ENCODE assay signal across 16 mouse cellular contexts in genomic region chr16:45038261-45039036, GRCm38 (mm10). TPM values are rescaled to one million over a fixed set of nuclear protein-coding genes. Genes with fewer than 3 reads are reported as not detected.
DNase-seq lines count a peak whose midpoint lies in the region; ATAC-seq and TF ChIP-seq lines count a peak whose summit lies in the region.
"Had no signal": no experiment of that assay in that cellular context is flagged by ENCODE, and none has a peak within 500 bp of the region (broad histone marks: within the 10 kb centered on the region; RNA-seq: fewer than 3 reads in every experiment).

No protein-coding gene starts in this region.

- H3K36me3 ChIP-seq in midbrain, embryonic 10.5 days = no peaks in the 10 kb centered on the region
- H3K36me3 ChIP-seq: embryonic facial prominence, embryonic 12.5 days; forebrain, embryonic 12.5 days; hindbrain, embryonic 10.5 days; midbrain, embryonic 15.5 days had no signal

- in situ Hi-C loops in Patski (cut with MboI; ENCODE audit: low pct_unique_long_range_greater_than_20kb) = no loop called here

- CTCF ChIA-PET in Patski (lab: Charles Lee) = interaction anchor here (1.0 kb wide), 1 partner anchor 19 kb away, joined by 3 read pairs; no protein-coding TSS in a partner anchor

- no peak for TF ChIP-seq CTCF in gastrocnemius, adult 2 months (IDR thresholded peaks at IDR 0.05)
- no peak for TF ChIP-seq CTCF in Patski (IDR thresholded peaks at IDR 0.05)

- H3K27me3 ChIP-seq in Patski = no peaks in the 10 kb centered on the region
- H3K27me3 ChIP-seq in midbrain, embryonic 10.5 days (ENCODE audit: low read depth, poor library complexity, severe bottlenecking) = no peaks in the 10 kb centered on the region
- H3K27me3 ChIP-seq: embryonic facial prominence, embryonic 12.5 days; forebrain, embryonic 12.5 days; midbrain, embryonic 15.5 days had no signal

- no peak overlapping the region for H3K4me3 ChIP-seq in gastrocnemius, adult 2 months
- H3K4me3 ChIP-seq in midbrain, embryonic 10.5 days = no peak overlapping the region
- H3K4me3 ChIP-seq: embryonic facial prominence, embryonic 12.5 days; forebrain, embryonic 12.5 days; hindbrain, embryonic 10.5 days; midbrain, embryonic 15.5 days had no signal

- DNase-seq in gastrocnemius, adult 2 months = no peak
- DNase-seq in gastrocnemius, postnatal 14 days = no peak
- peak; percentile 85 for DNase-seq in 416B (ENCODE audit: low read depth)
- DNase-seq in Patski (ENCODE audit: low read depth, low spot score) = peak; percentile 49
- no peak for DNase-seq in midbrain, embryonic 10.5 days (ENCODE audit: low spot score)
- no peak for DNase-seq in cerebellum, postnatal 14 days
- no peak for DNase-seq in retina, postnatal 1 day
- DNase-seq: cerebellum, postnatal 36 days; kidney, postnatal 14 days; thymus, postnatal 25 days had no signal

- no peaks in the 10 kb centered on the region for H3K4me1 ChIP-seq in midbrain, embryonic 10.5 days
- H3K4me1 ChIP-seq: embryonic facial prominence, embryonic 12.5 days; forebrain, embryonic 12.5 days; hindbrain, embryonic 10.5 days; midbrain, embryonic 15.5 days had no signal

- no peaks in the 10 kb centered on the region for H3K9me3 ChIP-seq in midbrain, embryonic 10.5 days (replicated peaks)
- H3K9me3 ChIP-seq: embryonic facial prominence, embryonic 12.5 days; forebrain, embryonic 12.5 days; hindbrain, embryonic 10.5 days; midbrain, embryonic 15.5 days had no signal

- peak; percentile 94 for ATAC-seq in Patski
- peak; percentile 52 for ATAC-seq in inflammation-experienced regulatory T-cells, adult 6 months
- ATAC-seq: intestine, embryonic 16.5 days; midbrain, embryonic 15.5 days had no signal

- 83% methylated on average over 4 of the region's 4 CpGs for WGBS in midbrain, embryonic 10.5 days

- H3K27ac ChIP-seq in gastrocnemius, adult 2 months = peak overlapping the region; percentile 56
- no peak overlapping the region for H3K27ac ChIP-seq in midbrain, embryonic 10.5 days (replicated peaks)
- H3K27ac ChIP-seq: embryonic facial prominence, embryonic 12.5 days; forebrain, embryonic 12.5 days; hindbrain, embryonic 10.5 days; midbrain, embryonic 15.5 days had no signal

- POLR2A ChIA-PET in Patski (lab: Charles Lee) = interaction anchor here (0.9 kb wide), 1 partner anchor 39 kb away, joined by 3 read pairs; no protein-coding TSS in a partner anchor

- intact Hi-C loops in gastrocnemius, adult 2 months (cut with DNase I) = no loop called here
- intact Hi-C loops in gastrocnemius, postnatal 14 days (cut with DNase I; ENCODE audit: low total_unique reads) = no loop called here

RNA-seq across cellular contexts. Expression of gene Ccdc80, which starts 54.8 kb away (rescaled TPM):
- total RNA-seq in gastrocnemius, adult 2 months (2021) = 10 to 100 TPM; 18.7 to 21.8 TPM
- total RNA-seq in gastrocnemius, postnatal 14 days (2021) = 10 to 100 TPM; 67.2 to 85.5 TPM
- polyA plus RNA-seq in Patski (2021) = 153 TPM
- polyA plus RNA-seq in inflammation-experienced regulatory T-cells, adult 6 months (2017; shearing (Covaris generic)) = 1 to 10 TPM; 1.1 to 2.0 (median 1.9) TPM
- 13.0 and 25.2 TPM in 2 replicates for polyA plus RNA-seq in midbrain, embryonic 10.5 days (2016; fragmentation: Nextera tagmentation; extraction: Ambion mirVana)

Comparison
In these comparisons a context has a peak if more than half of its experiments do, and no peak if none do; other contexts are left out.
1. DNase-seq: peak in 416B (single experiment) and Patski (single experiment); none in gastrocnemius, adult 2 months (single experiment), gastrocnemius, postnatal 14 days (single experiment), midbrain, embryonic 10.5 days (single experiment), cerebellum, postnatal 14 days (0 of 2) and retina, postnatal 1 day (single experiment).